Mouse (Mus musculus) neural tube, embryonic 10.5 days (tissue): ENCODE measurements around the gene Ndufa8.

Experiments
- DNase-seq: peaks from one replicate; pipeline ENCODE4 v3.0.0-alpha.2; 2017; ENCODE audit warnings: low spot score; ENCODE audit errors: extremely low spot score

Ndufa8 gene

DNA sequence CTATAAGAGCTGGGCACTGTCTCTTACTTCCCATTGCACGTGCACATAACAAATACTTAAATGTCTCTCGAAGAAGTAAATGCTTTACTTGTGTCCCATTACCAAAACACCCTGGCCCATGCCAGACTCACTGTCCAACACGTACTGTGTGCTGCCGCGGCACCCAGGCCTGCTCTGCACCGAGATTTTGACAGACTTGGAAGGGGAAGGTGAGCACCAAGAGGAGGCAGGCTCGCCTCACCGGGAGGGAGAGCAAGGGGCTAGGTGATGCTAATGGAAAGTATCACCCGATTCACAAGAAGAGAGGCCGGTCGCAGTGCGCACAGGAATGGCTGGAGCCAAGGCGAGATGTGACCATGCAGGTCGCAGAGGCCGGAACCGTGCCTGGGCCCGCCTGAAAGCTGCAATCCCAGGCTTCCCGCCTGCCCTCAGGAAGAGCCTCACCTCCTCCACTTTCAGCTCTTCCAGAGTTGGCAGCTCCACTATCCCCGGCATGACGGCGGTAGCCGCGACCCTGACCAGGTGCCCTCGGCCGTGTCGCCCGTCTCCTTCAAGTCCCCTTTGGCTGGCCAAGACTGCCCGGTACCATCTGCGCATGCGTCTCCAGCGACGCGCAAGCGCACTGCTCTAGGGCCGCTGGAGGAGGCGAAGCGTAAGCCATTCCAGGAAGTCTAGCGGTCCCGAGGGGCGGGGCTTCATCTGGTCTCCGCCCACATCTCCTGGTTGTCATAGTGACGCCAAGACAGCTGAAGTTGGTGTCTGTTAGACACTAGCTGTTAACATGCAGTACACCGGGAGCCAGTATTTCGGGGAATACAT, at the start of gene Ndufa8, which contains the start of gene Morn5:
Ndufa8 (minus strand) TSS at position 659 of the 819 bp plus-strand sequence.
Morn5 (plus strand) TSS at position 711 of the 819 bp plus-strand sequence.
- DNase-seq = peak; percentile 100

GRCm38 (mm10) chr2:36098021-36098420, 48.8 kb upstream of the Ndufa8 start:
- no peak for DNase-seq

- peak; percentile 65 for DNase-seq
Observed at GRCm38 (mm10) chr2:36097129-36097815, 48.1 kb upstream of the Ndufa8 start.

- DNase-seq = peak; percentile 48
Observed at GRCm38 (mm10) chr2:36093914-36094475, 44.8 kb upstream of the Ndufa8 start.

- DNase-seq = no peak
Observed at GRCm38 (mm10) chr2:36093301-36093700, 44.1 kb upstream of the Ndufa8 start.

- DNase-seq = no peak
Observed at GRCm38 (mm10) chr2:36092748-36093147, 43.5 kb upstream of the Ndufa8 start.

DNA sequence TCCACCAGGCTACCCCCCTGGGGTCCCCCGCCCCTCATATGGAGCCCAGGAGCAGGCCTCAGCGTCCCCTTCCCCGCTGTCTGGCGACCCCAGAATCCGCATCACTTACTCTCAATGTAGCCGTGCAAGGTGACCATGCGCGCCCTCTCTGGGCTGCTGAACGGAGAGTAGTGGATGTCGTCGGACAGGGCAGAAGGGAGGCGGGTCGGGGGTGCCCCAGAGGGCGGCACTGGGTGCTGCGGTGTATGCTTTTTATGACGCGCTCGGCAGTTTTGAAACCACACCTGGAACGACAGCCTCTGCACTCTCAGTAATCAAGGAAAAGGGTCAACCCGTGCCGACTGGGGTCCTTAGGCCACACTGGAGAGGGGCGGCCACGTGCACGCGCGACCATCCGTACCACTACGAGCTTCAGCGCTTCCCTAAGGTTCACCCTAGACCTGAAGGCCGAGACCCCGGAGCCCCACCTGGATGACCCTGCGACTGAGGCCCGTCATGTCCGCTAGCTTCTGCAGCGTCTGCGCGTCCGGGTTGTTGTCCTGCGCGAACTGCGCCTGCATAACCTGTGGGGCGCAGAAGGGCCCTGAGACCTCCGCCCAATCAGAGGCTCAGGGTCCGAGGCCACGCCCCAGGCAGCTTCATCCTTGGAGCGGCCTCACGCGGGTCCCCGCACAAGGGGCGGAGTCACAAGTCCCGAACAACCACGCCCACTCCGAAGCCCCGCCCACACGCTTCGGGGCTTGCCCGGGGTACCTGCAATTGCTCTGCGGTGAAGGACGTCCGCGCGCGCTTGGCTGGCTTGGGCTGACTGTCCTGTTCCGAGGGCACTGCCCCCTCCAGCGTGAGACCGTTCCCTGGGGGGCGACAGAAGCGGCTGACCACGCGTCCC, 41.9 kb upstream of the Ndufa8 start:
- DNase-seq = peak; percentile 87

DNA sequence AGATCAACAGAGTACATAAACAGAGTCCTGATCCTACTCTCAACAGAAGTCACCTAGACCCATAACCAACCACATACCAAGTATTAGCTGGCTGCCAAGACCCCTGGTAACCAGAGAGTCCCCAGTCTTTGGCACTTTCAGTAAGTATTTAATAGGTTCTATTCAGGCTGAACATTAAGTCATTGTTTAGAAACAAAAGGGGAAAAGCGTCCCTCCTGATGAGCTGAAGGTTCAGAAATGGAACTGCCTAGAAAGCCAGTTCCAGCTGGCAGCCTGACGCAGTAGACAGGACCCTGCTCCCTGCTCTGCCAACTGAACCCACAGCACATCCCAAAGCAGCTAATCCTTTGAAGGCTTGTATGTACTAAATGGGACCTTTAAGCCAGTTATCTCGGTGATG, 40.0 kb upstream of the Ndufa8 start:
- no peak for DNase-seq

DNA sequence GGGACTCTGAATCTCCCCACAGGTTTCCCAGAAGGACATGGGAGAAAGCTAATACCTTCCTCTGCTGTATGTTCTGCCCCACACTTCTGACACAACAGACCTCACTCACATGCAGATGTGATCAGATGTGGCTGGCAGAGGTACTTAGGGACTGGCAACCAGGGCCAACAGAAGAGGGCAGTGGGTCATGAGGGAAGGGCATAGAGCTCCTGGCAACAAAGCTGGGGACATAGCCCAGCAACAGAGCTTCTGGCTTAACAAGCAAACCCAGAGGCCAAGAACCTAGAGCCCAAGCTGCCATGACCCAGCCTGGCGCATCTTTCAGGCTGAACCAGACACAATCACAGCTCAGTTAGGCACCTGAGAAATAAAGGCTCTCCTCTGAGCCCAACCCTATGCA, 35.8 kb upstream of the Ndufa8 start:
- DNase-seq = no peak

DNA sequence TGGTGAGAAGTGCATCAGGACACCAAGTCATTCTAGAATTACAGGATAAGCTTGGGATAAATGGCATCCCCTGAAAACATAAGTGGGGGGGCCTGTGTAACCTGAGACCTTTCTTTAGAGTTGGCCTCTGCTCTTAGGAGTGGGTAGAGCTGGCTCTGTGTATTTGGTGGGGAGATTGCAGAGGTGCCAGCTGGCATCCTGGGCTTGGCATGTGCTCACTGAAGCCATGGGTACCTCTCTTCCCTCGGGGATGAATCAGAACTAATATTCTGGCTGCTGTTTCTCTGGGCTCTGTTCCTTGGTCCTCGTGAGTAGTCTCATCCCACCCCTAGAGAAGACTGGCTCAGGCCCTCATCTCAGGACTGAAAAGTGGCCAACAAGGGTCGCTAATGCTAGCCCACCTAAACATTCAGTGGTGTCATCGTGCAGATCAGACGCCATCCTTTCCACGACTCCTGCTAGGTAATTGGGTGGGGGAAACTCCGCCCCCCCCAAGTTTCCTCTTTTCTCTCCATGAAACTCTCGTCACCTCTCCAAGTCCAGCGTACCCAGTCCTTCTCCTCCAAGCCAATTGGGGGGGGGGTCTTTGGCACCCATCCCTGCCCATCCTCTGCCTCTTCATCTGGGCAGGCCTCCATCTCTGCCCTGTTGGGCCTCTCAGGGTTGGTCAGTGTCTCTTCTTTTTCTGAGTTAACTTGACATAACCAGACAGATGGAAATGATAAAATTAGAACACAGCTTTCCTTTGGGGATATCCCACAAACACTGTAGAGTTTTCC, 33.8 kb upstream of the Ndufa8 start:
- DNase-seq = no peak

DNA sequence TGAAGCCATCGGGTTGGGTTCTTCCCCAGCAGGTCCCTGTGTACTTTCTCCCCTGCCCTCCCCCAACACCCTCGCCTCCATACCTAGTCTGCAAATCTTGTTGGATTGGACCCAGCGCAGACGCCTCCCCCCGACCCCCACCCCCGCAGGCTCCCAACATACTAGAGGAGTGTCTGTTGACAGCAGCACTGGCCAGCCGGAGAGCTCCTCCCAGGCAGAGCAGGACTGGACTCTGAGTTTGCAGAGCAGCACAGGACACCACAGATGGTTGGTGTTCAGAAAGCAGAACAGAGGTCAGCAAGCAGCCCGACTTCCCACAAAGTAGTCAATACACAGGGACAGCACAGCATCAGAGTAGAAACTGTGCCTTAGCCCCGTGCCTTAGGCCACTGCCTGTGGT, 32.2 kb upstream of the Ndufa8 start:
- DNase-seq = peak; percentile 21

DNA sequence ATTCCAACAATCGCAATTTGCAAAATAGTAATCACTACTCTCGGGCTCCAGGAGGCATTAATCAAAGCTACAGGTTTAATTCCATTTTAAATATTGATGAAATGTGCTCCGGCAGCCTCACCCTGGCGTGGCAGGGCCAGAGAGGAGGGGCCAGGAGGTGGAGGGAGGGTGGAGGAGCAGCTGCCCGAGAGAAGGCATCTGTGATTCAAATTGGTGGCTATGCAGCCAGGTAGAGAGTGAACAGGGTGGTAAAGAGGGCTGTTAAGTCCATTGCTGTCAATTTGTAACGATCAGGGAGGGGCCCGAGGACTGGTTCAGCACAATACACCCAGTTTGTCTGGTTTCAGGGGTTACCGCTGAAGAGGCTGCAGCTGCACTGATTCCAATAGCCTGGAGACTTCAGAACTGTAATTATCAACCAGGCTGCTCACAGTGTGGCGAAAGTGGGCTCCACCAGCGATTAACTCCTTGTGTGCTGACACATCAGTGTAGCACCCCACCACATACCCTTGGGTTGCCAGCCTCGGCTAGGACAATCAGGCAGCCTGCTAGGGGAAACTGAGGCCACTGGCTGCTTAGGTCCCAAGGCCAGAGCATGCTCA, 28.1 kb upstream of the Ndufa8 start:
- no peak for DNase-seq

GRCm38 (mm10) chr2:36075210-36075609, 26.0 kb upstream of the Ndufa8 start:
- no peak for DNase-seq

DNA sequence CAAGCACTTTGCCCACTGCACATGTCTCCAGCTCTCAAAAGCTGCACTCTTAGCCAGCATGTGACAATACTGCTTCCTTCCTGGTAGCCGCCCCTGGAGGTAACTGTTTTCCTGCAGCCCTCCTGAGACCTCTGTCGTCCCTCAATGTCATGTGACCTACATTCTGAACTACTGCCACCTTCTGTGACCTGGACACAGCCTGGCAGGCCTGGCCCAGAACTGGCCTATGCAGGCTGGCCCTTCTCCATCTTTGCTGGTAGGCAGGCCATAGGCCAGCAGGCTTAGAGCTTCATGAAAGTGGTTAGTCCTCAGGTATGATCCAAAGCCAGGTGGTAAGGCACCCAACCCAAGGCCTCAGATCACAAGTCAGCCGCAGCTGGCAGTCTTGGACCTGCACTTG, 24.6 kb upstream of the Ndufa8 start:
- DNase-seq = no peak

- DNase-seq = no peak
Observed at GRCm38 (mm10) chr2:36071660-36072305, 22.6 kb upstream of the Ndufa8 start.

DNA sequence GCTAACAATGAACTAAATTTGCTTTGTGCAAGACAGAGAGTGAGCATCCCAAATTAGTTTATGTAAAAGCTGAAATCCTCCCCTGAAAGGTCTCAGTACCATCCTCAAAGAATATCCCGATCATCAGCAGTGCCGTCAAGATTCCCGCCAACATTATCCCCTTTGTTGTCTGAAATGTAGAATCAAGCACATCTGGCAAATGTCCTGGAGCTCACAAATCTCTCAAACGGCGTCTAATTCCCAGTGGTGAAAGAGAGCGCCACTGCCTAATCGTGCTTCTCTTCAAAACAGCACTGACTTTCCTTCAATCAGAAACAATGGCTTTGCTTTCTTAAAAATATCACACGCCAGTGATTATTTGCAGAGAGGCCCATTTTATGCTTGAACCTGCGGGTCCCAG, 17.9 kb upstream of the Ndufa8 start:
- no peak for DNase-seq

- no peak for DNase-seq
Observed at GRCm38 (mm10) chr2:36061409-36061808, 12.2 kb upstream of the Ndufa8 start.

GRCm38 (mm10) chr2:36056248-36056647, 7.0 kb upstream of the Ndufa8 start:
- no peak for DNase-seq

GRCm38 (mm10) chr2:36053249-36053648, 4.0 kb upstream of the Ndufa8 start:
- DNase-seq = no peak

DNA sequence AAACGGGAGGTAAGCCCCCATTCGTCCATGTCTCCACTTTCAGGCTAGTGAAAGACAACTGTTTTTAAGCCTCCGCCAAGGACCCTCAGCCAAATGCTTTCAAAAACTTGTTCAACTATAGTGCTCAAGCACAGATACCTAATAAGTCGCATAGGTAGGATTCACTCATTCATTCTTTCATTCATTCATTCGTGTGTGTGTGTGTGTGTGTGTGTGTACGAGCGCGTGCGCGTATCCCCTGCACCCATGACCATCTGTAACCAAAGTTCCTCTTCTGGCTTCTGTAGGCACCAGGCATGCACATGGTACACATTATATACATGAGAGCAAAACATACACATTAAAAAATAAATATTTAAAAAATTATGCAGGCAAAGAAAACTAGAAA, 355 bp upstream of the Ndufa8 start:
- DNase-seq = no peak
